Mouse (Mus musculus): ENCODE measurements around the gene Gm21992.

GRCm38 (mm10) chr19:4694346-4694745 is 117.1 kb downstream of the Gm21992 start:
- TF ChIP-seq CTCF (IDR thresholded peaks at IDR 0.05; ENCODE audit: low read depth, low read length) (no peak), GATA1 (IDR thresholded peaks at IDR 0.05; ENCODE audit: borderline replicate concordance, low read length) (no peak)
